Mouse (Mus musculus) adrenal gland (tissue): ENCODE results near the gene Cited4.

ENCODE experiments used
- intact Hi-C: fragments of 180-260 bp; cut with DNase I; formaldehyde crosslinking; loops from one replicate; pipeline ENCODE4 v1.15.1; 2025
- long read RNA-seq, 2 experiments: library from polyadenylated mRNA; unstranded; transcript quantifications; one replicate each; pipeline ENCODE4 v2.0.0; 2020; ENCODE audit warnings: borderline replicate concordance in 1 of 2; ENCODE audit not compliant: insufficient replicate concordance in 1 of 2

Gene Cited4
- long read RNA-seq, experiment 1, transcript Cited4-201 (1 exons, 1,249 nt), result major isoform, 8 of 8 reads
- long read RNA-seq, experiment 1, partial matches to known transcripts, result 0 of 8 reads
- long read RNA-seq, experiment 1, other reads (novel, unspliced or antisense), result 0 of 8 reads
- long read RNA-seq, experiment 2, transcript Cited4-201 (1 exons, 1,249 nt), result major isoform, 22 of 22 reads
- long read RNA-seq, experiment 2, partial matches to known transcripts, result 0 of 22 reads
- long read RNA-seq, experiment 2, other reads (novel, unspliced or antisense), result 0 of 22 reads

- intact Hi-C loops, result no loop called here
These were observed at the start of gene Cited4 for GRCm38 (mm10) chr4:120666358-120667024. TSS of gene Cited4 (plus strand) at chr4:120666572.

DNA sequence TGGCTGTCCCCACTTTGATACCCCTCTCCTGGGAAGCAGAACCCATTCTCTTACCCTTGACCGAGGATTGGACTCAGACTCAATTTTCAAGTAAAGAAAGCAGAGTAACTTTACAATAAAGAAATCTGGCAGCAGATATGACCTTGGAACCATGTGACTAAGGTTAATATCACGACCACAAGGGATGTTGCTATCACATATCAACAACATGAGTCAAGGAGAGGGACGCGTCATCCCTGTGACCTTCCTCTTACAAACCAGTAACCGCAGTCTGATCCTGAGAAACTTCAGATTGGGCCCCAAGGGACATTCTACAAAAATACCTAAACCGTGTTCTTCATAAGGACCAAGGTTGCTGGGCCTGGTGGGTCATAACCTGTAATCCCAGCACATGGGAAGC, 38.6 kb upstream of the Cited4 start:
- intact Hi-C loops, result no loop called here

DNA sequence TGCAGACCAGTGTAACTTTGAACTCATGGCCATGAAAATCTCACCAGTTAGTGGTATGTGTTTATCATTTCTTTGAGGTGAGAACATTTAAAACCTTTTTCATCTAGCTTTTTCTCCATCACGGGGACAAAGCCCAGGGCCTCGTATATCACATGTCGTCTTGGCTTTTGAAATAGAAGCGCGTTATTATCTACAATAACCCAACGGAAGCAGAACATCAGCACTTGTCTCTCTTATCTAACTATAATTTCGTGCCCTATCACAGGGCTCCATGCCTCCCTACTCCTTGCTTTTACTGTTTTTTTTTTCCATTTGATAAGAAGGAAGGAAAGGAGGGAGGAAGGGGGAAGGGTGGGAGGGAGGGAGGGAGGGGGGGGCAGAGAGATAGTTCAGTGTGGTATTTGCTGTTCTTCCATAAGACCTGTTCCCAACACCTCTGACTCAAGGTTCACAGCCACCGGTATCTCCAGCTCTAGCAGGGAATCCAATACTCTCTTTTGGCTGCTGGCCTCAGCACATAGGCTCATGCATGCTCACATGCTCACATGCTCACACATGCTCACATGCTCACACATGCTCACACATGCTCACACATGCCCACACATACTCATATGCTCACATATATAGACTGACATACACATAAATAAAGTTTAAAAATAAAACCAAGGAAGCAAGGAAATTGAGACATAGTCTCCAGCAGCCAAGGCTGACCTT, 36.0 kb upstream of the Cited4 start:
- intact Hi-C loops, result no loop called here

DNA sequence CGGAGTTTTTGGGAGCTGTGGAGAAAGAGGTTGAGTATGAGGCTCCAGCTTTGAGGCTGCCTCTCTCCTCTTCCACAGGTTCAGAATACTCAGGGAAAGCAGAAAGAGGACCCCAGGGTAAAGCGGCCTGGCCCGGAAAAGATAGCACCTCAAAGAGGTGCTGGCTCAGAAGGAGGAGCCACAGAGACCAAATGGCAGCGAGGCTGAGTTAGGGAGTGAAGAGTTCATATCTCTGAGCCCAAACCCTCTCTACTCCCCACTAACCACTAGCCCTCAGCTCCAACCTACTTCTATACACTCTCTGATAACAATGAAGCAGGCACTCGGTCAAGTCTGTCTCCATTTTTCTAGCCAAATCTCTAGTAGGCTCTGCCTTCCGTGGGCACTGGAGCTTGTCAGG, 34.5 kb upstream of the Cited4 start:
- intact Hi-C loops, result no loop called here

GRCm38 (mm10) chr4:120635351-120635750, 31.0 kb upstream of the Cited4 start:
- intact Hi-C loops, result no loop called here

DNA sequence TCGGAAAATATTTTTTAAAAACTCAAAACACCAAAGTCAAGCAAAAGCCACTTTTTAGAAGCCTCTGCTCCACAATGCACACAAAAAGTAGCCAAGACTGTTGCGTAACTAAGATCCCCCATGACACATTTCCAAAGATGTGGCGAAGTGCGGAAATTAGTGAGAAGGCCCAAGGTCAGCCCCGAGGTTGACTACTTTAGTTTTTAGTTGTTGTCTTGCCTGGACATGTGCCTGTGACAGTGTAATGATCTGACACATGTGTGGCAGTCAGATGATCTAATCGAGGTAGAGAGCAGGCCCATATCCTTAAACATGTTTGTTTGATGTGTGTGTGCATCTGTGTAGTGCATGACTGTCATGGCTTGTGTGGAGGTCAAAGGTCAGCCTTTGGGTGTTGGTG, 24.4 kb upstream of the Cited4 start:
- intact Hi-C loops, result no loop called here

GRCm38 (mm10) chr4:120643899-120644298, 22.5 kb upstream of the Cited4 start:
- intact Hi-C loops, result no loop called here

GRCm38 (mm10) chr4:120649369-120650207, 16.8 kb upstream of the Cited4 start:
- intact Hi-C loops, result no loop called here

GRCm38 (mm10) chr4:120650208-120650592, 16.2 kb upstream of the Cited4 start:
- intact Hi-C loops, result no loop called here

DNA sequence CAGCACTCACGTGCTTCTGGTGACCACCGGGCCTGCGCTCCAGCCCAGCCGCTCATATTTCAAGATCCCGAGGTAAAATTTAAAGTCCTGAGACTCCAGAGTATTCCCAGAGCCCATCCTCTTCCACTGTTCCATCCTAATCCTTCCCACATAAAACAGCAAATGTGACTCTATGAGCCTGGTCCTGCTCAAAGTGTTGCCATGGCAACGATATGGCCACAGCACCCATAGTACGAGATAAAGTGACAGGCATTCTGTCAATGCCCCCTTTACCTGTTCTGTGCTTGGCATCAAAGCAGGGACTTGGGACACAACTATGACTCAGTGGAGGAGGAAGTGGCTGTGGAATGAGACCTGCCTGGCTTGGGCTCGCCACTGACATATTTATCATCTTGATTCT, 10.5 kb upstream of the Cited4 start:
- intact Hi-C loops, result no loop called here

DNA sequence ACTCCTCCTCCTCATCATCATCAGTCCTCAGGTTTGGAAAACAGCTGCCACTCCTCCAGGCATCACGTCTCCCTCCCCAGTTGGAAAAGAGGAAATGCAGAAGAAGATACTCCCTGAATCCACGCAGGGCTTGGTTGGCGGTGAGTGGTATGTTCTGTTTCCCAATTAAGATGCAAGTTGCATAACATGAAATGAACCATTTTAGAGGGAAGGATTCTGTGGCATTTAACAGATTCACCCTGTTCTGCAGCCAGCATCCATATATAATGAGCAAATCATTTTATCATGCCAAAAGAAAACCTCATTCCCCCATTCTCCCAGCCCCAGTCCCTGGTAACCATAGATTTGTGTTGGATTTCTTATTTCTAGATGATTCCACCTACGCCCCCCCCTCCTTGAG, 5.9 kb upstream of the Cited4 start:
- intact Hi-C loops, result no loop called here

DNA sequence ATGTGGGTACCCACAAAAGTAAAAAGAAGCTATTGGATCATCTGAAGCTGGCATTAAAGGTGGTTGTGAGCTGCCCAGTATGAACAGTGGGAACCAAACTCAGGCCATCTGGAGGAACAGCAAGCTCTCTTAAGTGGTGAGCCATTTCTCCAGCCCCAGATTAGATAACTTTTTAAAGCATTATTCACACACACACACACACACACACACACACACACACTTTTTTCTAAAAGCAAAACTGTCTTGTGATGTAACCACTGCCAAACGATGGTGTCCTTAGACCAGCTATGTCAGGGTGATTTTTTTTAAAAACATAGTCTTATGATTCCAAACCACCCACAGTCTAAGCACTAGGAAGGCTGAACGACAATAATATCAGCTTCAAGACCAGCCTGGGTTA, 1.8 kb upstream of the Cited4 start:
- intact Hi-C loops, result no loop called here

GRCm38 (mm10) chr4:120665144-120665700, 1.1 kb upstream of the Cited4 start:
- intact Hi-C loops, result no loop called here

- intact Hi-C loops, result no loop called here
These were observed 590 bp upstream of the Cited4 start for GRCm38 (mm10) chr4:120665782-120666181.

DNA sequence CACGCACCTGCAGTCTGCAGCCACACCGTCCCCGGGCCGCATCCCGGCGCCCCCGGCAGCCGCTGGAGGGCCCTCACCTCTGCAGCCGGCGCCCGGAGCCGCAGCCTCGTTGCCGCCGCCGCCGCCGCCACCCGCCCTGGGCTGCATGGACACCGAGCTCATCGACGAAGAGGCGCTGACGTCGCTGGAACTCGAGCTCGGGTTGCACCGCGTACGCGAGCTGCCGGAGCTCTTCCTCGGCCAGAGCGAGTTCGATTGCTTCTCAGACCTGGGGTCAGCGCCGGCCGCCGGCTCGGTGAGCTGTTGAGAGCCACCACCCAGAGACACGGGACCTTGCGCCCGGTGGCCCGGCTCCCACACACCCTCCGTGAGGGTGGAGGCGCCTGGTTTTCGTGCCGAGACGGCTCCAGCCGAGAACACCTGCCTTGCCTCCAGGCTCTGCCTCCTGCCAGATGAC, 701 bp downstream of the Cited4 start:
- intact Hi-C loops, result no loop called here

DNA sequence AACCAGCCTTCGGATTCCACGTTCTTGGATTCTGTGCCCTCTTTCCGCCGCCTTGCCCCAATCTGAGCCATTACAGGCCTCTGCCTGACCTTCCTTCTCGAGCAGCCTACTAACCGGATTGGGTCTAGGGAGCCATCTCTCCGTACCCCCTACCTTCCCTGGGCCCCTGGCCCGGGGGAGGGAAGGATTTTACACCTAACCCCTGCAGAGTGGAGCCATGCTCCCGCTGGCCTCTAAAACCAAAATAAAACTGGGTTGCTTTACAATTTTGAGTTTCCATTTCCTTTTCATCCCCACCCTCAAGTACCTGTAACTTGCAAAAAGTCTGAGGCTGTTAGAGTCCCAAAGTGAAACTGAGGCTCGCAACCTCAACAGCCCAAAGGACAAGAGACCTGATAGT, 1.2 kb downstream of the Cited4 start:
- intact Hi-C loops, result no loop called here

- intact Hi-C loops, result no loop called here
These were observed 2.2 kb downstream of the Cited4 start for GRCm38 (mm10) chr4:120668551-120668950.

DNA sequence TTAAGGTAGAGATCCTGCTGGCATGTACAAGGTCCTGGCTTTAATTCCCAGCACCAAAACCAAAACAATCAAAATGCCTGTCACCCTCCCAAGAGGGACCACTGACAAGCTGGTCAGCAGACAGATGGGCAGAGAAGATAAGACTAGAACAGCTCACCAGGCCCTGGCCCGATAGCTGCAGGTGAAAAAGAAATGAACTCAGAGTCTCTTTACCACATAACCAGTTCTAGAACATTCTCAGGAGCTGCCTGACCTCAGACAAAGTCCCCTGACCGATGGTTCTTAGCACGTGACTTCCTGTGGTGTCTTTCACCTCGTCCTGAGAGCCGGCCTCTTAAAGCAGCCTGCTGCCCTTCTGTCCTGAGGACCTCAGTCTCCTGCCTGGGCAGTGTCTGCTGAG, 3.2 kb downstream of the Cited4 start:
- intact Hi-C loops, result no loop called here

GRCm38 (mm10) chr4:120671046-120671445, 4.7 kb downstream of the Cited4 start:
- intact Hi-C loops, result no loop called here

DNA sequence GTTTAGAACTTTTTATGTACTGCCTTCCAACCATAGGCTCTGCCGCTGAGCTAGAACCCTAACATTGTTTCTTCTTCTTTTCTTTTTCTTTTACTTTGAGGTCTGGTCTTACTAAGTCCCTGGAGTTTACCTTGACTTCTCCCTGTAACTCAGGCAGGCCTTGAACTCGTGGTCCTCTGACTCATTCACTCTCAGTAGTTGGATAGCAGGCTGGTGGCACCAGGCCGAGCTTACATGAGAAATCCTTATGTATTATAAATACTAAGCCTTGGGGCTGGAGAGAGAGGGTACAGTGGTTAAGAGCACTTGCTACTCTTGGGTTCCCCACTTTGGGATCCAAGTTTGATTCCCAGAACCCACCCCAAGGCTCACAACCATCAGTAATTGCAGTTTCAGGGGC, 7.2 kb downstream of the Cited4 start:
- intact Hi-C loops, result no loop called here

DNA sequence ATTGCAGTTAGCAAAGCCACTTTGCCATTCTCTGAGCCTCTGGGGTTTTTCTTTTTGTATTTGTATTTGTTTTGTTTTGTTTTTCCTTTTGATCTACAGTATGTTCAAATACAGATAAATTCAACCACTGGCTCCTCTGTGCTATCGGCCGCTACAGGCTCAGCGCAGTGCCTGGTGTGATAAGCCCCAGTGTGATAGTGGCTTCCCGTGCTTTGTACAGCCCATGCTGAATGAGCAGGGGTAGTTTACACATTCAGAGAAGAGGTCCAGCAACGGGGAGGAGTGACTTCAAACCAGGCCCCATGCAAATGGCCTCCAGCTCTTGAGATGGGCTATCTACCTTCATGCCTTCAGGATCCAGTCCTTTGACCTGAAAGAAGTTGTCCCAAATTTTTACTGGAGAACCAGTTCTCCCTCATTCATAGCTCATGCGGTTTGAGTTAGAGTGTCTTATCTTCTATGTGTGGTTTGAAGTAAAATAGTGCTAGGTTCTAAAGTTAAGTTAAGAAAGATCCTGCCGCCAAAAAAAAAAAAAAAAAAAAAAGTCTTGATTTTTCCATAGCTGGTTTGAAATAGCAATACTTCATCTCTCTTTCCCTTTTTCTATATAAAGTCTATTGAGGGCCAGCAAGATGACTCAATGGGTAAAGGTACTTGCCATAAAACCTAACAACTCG, 8.5 kb downstream of the Cited4 start:
- intact Hi-C loops, result no loop called here
